Mouse (Mus musculus) neural tube, embryonic 14.5 days (tissue): ENCODE data around the gene Hdhd5. TPM values are rescaled to one million over a fixed set of nuclear protein-coding genes. Genes with fewer than 3 reads are reported as not detected.

Experiments
- ATAC-seq: fragments of 200-750 bp; cut with Nextera tagmentation; 2 replicates; pipeline ENCODE4 v1.8.0; 2017; ENCODE audit warnings: low read depth, mild to moderate bottlenecking, moderate TSS enrichment, moderate library complexity
- H3K27ac ChIP-seq: fragments of 300-500 bp; sonication (generic); 2 replicates; pipeline ENCODE4 v1.5.1; 2014; ENCODE audit warnings: low read depth, mild to moderate bottlenecking, control low read depth, low read length, moderate library complexity, mixed read lengths
- H3K27me3 ChIP-seq: fragments of 300-500 bp; sonication (generic); 2 replicates; pipeline ENCODE4 v1.6.1; 2014; ENCODE audit warnings: low read length; ENCODE audit not compliant: control insufficient read depth, insufficient read depth
- H3K36me3 ChIP-seq: fragments of 300-500 bp; sonication (generic); 2 replicates; pipeline ENCODE4 v1.6.1; 2014; ENCODE audit warnings: low read length, mixed read lengths; ENCODE audit not compliant: control insufficient read depth, insufficient read depth
- H3K4me1 ChIP-seq: fragments of 300-500 bp; sonication (generic); 2 replicates; pipeline ENCODE4 v1.6.1; 2014; ENCODE audit warnings: low read length; ENCODE audit not compliant: control insufficient read depth, insufficient read depth
- H3K4me2 ChIP-seq: fragments of 300-500 bp; sonication (generic); 2 replicates; pipeline ENCODE4 v1.6.1; 2014; ENCODE audit warnings: mild to moderate bottlenecking, low read depth, low read length, control low read depth
- H3K4me3 ChIP-seq: fragments of 300-500 bp; sonication (generic); 2 replicates; pipeline ENCODE4 v1.5.1; 2014; ENCODE audit warnings: low read depth, low read length, control low read depth, mixed read lengths
- H3K9ac ChIP-seq: fragments of 300-500 bp; sonication (generic); replicated peaks from 2 replicates; pipeline ENCODE4 v1.6.1; 2014; ENCODE audit warnings: low read depth, mild to moderate bottlenecking, control low read depth, low read length, mixed read lengths
- H3K9me3 ChIP-seq: fragments of 300-500 bp; sonication (generic); 2 replicates; pipeline ENCODE4 v1.6.1; 2016; ENCODE audit warnings: low read length; ENCODE audit not compliant: control insufficient read depth
- WGBS: fragments of 180-500 bp; shearing (Covaris S2); extraction: QIAGEN DNeasy Blood & Tissue Kit; methylation state at CpG from one replicate; pipeline ENCODE4 v1.1.7; 2014; 5-methylcytosine and 5-hydroxymethylcytosine counted together
- polyA plus RNA-seq: library from polyadenylated mRNA; unstranded; fragments of >200 nt; fragmentation: Nextera tagmentation; extraction: Ambion mirVana; gene quantifications from 2 replicates; pipeline ENCODE4 v1.2.1, GENCODE M21; 2014

The Hdhd5 gene
- polyA plus RNA-seq, 1 experiment from 2014 or later: 11.8 TPM

DNA sequence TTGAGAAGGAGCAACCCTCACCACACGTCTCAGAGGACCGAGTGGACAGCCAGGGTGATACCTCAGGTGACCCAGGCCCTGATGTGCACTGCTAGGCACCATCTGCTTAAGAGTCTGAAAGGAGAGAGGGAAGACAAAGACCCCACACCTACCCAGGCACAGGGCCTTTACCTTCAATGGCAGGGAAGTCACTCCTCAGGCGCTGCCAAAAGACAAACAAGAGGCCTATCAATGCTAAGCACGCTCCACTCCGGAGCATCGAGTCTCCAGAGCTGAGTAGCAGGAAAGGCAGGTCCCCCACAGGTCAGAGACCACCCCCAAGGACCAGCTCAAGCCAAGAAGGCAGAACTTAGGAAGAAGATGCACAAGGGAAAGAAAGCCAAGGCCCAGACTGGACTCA, 14.2 kb downstream of the Hdhd5 start:
- Histone ChIP-seq H3K9me3 (no peaks in the 10 kb centered on the region), H3K4me2 (no peak overlapping the region), H3K4me3 (no peak overlapping the region), H3K36me3 (peaks cover 12% of the 10 kb centered on the region), H3K27me3 (no peaks in the 10 kb centered on the region), H3K9ac (no peak overlapping the region), H3K4me1 (no peaks in the 10 kb centered on the region), H3K27ac (no peak overlapping the region)
- WGBS: 95% methylated on average over 6 of the region's 6 CpGs
- no peak for ATAC-seq

DNA sequence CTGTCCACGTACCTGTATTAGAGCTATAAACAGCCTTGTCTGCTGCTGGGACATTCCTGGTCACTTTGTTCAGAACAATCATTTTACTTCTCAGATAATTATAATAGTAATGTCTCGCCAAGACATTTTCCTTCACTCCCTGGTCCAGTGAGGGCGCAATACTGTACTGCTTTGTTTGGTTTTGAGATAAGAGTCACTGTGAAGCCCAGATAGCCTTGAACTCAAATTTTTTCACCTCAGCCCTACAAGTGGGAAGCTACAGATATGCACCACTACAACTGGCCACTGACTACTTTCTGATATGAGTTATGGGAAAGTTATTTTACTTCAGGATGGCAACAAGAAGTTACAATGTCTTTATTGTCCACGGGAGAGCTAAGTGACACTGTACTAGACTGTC, 14.7 kb downstream of the Hdhd5 start:
- H3K36me3 ChIP-seq: peaks cover 12% of the 10 kb centered on the region
- H3K4me1 ChIP-seq: no peaks in the 10 kb centered on the region

DNA sequence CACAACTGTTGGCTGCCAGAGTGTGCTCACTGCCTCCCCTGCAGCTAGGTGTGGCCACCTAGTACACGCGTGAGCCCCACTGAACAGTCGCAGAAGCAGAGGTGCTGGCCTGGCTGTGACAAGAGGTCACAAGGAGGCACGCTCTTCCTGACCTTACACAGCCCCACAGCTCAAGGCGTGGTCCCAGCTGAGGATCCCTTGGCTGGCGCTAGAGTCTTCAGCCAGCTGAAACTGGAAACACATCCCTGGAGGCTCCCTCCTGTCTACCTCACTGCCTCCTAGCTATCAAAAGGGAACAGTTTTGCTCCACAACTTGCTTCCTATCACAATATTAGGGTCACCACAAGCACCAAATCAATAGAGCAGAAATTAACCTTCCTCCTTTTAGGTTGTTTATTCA, 19.9 kb downstream of the Hdhd5 start:
- Histone ChIP-seq H3K9me3 (no peaks in the 10 kb centered on the region), H3K4me1 (no peaks in the 10 kb centered on the region), H3K9ac (no peak overlapping the region), H3K4me3 (no peak overlapping the region), H3K27ac (no peak overlapping the region), H3K4me2 (no peak overlapping the region), H3K27me3 (no peaks in the 10 kb centered on the region), H3K36me3 (peaks cover 21% of the 10 kb centered on the region)
- WGBS: 83% methylated on average over 6 of the region's 6 CpGs
- ATAC-seq: no peak

More for the DNA sequence above, 14.7 kb downstream of the Hdhd5 start:
- H3K9me3 ChIP-seq: no peaks in the 10 kb centered on the region
- no peak for ATAC-seq
- no peaks in the 10 kb centered on the region for H3K27me3 ChIP-seq
- no peak overlapping the region for H3K27ac ChIP-seq
- no peak overlapping the region for H3K4me2 ChIP-seq
- no peak overlapping the region for H3K9ac ChIP-seq
- H3K4me3 ChIP-seq: no peak overlapping the region
- WGBS: 94% methylated on average over 4 of the region's 4 CpGs

GRCm38 (mm10) chr6:120510425-120510824, 20.7 kb downstream of the Hdhd5 start:
- H3K27ac ChIP-seq: no peak overlapping the region
- 85% methylated on average over 8 of the region's 8 CpGs for WGBS
- H3K4me2 ChIP-seq: no peak overlapping the region
- H3K9ac ChIP-seq: no peak overlapping the region
- H3K27me3 ChIP-seq: no peaks in the 10 kb centered on the region
- no peak for ATAC-seq
- peaks cover 21% of the 10 kb centered on the region for H3K36me3 ChIP-seq
- H3K4me3 ChIP-seq: no peak overlapping the region
- H3K4me1 ChIP-seq: no peaks in the 10 kb centered on the region
- H3K9me3 ChIP-seq: no peaks in the 10 kb centered on the region

GRCm38 (mm10) chr6:120509975-120510374, 21.1 kb downstream of the Hdhd5 start:
- H3K4me1 ChIP-seq: no peaks in the 10 kb centered on the region
- H3K27me3 ChIP-seq: no peaks in the 10 kb centered on the region
- H3K4me3 ChIP-seq: no peak overlapping the region
- 87% methylated on average over 7 of the region's 7 CpGs for WGBS
- H3K4me2 ChIP-seq: no peak overlapping the region
- H3K9ac ChIP-seq: no peak overlapping the region
- H3K9me3 ChIP-seq: no peaks in the 10 kb centered on the region
- no peak overlapping the region for H3K27ac ChIP-seq
- ATAC-seq: no peak
- peaks cover 21% of the 10 kb centered on the region for H3K36me3 ChIP-seq

DNA sequence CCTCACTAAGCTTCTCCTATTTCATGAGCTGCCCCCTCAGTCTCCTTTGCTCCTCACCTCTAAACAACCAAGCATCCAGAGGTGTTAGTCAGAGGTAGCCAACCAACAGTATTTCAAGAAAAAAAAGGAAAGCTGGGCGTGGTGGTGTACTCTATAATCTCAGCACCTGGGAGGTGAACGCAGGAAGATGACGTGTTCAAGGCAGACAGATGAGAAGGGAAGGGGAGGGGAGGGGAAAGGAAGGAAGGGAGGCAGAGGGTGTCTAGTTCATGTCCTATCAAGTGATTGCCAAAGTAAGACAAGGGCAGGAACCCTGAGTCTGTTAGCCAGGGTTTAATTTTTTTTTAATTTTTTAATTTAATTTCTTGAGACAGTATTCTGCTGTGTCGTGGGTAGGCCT, 22.5 kb downstream of the Hdhd5 start:
- Histone ChIP-seq H3K4me1 (no peaks in the 10 kb centered on the region), H3K27me3 (no peaks in the 10 kb centered on the region), H3K27ac (no peak overlapping the region), H3K4me2 (no peak overlapping the region), H3K9ac (no peak overlapping the region), H3K4me3 (no peak overlapping the region), H3K36me3 (peaks cover 19% of the 10 kb centered on the region; the same call in 1 of the 2 replicates), H3K9me3 (no peaks in the 10 kb centered on the region)
- WGBS: 91% methylated on average over 4 of the region's 4 CpGs
- ATAC-seq: no peak

DNA sequence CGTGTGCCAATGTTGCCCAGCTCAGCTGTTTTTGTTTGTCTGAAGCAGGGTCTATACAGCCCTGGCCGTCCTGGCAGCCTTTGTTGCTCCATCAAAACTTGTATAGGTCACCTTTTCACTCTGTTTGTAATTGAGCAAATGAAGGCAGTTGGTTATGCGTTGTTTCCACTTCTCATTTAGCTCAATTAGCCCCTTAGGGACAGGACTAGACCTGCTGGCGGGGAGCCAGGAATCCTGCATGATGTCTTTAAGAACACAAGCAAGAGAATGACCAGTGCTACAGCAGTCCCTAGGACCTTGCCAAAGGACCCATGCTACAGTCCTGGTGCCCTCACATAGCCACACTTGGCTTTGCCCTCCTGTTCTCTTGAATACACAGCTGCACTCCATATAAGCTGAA, 25.6 kb downstream of the Hdhd5 start:
- Histone ChIP-seq H3K27ac (no peak overlapping the region), H3K9me3 (no peaks in the 10 kb centered on the region), H3K27me3 (no peaks in the 10 kb centered on the region), H3K4me3 (no peak overlapping the region), H3K4me1 (no peaks in the 10 kb centered on the region), H3K36me3 (peaks cover 15% of the 10 kb centered on the region; the same call in 1 of the 2 replicates), H3K4me2 (no peak overlapping the region), H3K9ac (no peak overlapping the region)
- 54% methylated on average over 4 of the region's 4 CpGs for WGBS
- ATAC-seq: no peak

DNA sequence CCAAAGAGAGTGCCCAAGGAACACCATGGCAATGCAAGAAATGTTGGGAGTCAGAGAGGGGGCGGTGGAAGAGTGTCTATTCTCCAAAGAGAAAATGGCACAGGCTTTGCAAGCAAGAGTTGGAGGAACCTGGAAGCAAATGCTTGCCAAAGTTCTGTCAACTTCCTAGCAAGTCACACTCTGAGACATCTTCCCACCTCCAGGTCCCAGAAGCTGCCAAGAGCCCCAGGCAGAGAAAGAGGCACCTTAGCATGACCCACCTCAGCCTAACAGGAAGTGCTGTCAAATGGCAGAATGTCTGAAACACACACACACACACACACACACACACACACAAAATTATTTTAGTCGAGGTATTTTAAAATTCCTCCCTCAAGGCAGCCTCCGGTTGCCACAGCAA, 27.1 kb downstream of the Hdhd5 start:
- H3K9me3 ChIP-seq: no peaks in the 10 kb centered on the region
- no peak for ATAC-seq
- H3K4me3 ChIP-seq: no peak overlapping the region
- H3K27ac ChIP-seq: no peak overlapping the region
- no peaks in the 10 kb centered on the region for H3K27me3 ChIP-seq
- no peaks in the 10 kb centered on the region for H3K4me1 ChIP-seq
- WGBS: 81% methylated on average over 3 of the region's 3 CpGs
- H3K4me2 ChIP-seq: no peak overlapping the region
- H3K9ac ChIP-seq: no peak overlapping the region
- 0 out of 2 replicates have a peak, but pooled peaks cover 1% of the 10 kb centered on the region for H3K36me3 ChIP-seq

DNA sequence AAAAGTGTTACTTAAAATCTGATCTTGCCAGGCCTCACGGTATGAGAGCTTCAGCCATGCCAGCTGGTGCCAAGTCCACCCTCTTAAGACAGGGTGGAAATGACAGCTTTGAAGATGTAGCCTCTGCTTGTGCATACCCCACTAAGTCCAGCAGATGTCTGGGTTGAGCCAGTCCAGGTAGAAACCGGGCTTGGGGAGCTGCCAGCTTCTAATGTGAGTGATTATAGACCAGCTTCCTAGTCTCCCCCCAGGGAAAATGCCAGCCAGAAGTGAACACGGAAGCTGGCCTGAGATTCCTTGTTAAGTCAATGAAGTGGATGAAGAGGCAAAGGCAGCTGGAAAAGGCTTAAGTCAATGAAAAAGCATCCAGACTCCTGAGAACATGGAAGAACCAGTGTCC, 34.6 kb downstream of the Hdhd5 start:
- 29% methylated on average over 3 of the region's 3 CpGs for WGBS
- no peak overlapping the region for H3K4me2 ChIP-seq
- no peak overlapping the region for H3K9ac ChIP-seq
- H3K36me3 ChIP-seq: no peaks in the 10 kb centered on the region
- no peak for ATAC-seq
- no peaks in the 10 kb centered on the region for H3K27me3 ChIP-seq
- no peak overlapping the region for H3K4me3 ChIP-seq
- no peak overlapping the region for H3K27ac ChIP-seq
- H3K9me3 ChIP-seq: no peaks in the 10 kb centered on the region
- H3K4me1 ChIP-seq: peaks cover 13% of the 10 kb centered on the region
